15 mouse cellular contexts compared by ENCODE assay signal in the genomic region with DNA sequence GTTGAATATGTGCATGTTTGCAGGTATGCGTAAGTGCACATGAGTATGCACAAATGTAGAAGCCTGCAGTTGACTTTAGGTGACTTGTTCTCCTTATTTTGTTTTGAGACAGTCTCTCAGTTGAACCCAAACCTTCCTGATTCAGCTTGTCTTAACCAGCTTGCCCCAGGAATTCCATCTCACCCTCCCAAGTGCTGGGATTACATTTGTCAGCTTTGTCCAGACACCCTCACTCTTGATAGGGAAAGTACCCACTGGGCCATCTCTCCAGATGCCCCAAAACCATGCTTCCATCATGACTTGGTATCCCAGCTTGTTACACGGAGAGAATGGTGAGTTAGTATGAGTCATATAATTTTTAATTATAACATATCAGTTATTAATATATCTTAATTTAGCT. TPM values are rescaled to one million over a fixed set of nuclear protein-coding genes. Genes with fewer than 3 reads are reported as not detected.
DNase-seq lines count a peak whose midpoint lies in the region; ATAC-seq and TF ChIP-seq lines count a peak whose summit lies in the region.
"Had no signal": no experiment of that assay in that cellular context is flagged by ENCODE, and none has a peak within 500 bp of the region (broad histone marks: within the 10 kb centered on the region; RNA-seq: fewer than 3 reads in every experiment).

No protein-coding gene starts in this region.

- no peak for TF ChIP-seq EP300 in heart, adult 2 months (IDR thresholded peaks at IDR 0.05; ENCODE audit: insufficient read depth, low read depth, low read length)
- TF ChIP-seq EP300 in lung, postnatal 0 days (IDR thresholded peaks at IDR 0.05) = no peak

- no peak for ATAC-seq in kidney, embryonic 15.5 days (replicated peaks; ENCODE audit: low FRiP score)
- ATAC-seq in lung, postnatal 0 days = no peak
- ATAC-seq: midbrain, embryonic 15.5 days had no signal

- peak overlapping the region; percentile 70 for H3K27ac ChIP-seq in heart, adult 2 months
- H3K27ac ChIP-seq in kidney, embryonic 15.5 days = peak overlapping the region; percentile 85
- H3K27ac ChIP-seq in lung, postnatal 0 days (ENCODE audit: low read length) = peak overlapping the region; percentile 87
- H3K27ac ChIP-seq: embryonic facial prominence, embryonic 12.5 days; hindbrain, embryonic 12.5 days; midbrain, embryonic 15.5 days had no signal

- 68% methylated on average over 2 of the region's 2 CpGs for WGBS in heart, adult 2 months
- 87% methylated on average over 2 of the region's 2 CpGs for WGBS in kidney, embryonic 15.5 days
- 64% methylated on average over 2 of the region's 2 CpGs for WGBS in lung, postnatal 0 days

- H3K4me2 ChIP-seq in kidney, embryonic 15.5 days = no peak overlapping the region
- H3K4me2 ChIP-seq in lung, postnatal 0 days (replicated peaks; ENCODE audit: low read depth, low read length) = no peak overlapping the region
- peak overlapping the region; percentile 48 for H3K4me2 ChIP-seq in myocyte (ENCODE audit: low read depth)
- H3K4me2 ChIP-seq: embryonic facial prominence, embryonic 12.5 days; hindbrain, embryonic 12.5 days; limb, embryonic 15.5 days; midbrain, embryonic 15.5 days had no signal

- TF ChIP-seq CTCF in heart, adult 2 months (IDR thresholded peaks at IDR 0.05) = no peak
- TF ChIP-seq CTCF in lung, postnatal 0 days (IDR thresholded peaks at IDR 0.05) = no peak

- H3K27me3 ChIP-seq in heart, adult 2 months (ENCODE audit: control insufficient read depth, insufficient read depth, low read length) = no peaks in the 10 kb centered on the region
- H3K27me3 ChIP-seq in kidney, embryonic 15.5 days = no peaks in the 10 kb centered on the region
- no peaks in the 10 kb centered on the region for H3K27me3 ChIP-seq in lung, postnatal 0 days (replicated peaks; ENCODE audit: insufficient read depth, low read length)
- no peaks in the 10 kb centered on the region for H3K27me3 ChIP-seq in myocyte (ENCODE audit: control insufficient read depth, insufficient read depth, insufficient read length)
- H3K27me3 ChIP-seq: embryonic facial prominence, embryonic 12.5 days; hindbrain, embryonic 12.5 days; limb, embryonic 15.5 days; midbrain, embryonic 15.5 days; Patski had no signal

- H3K9ac ChIP-seq in heart, adult 2 months (ENCODE audit: low read depth, low read length) = no peak overlapping the region
- H3K9ac ChIP-seq in kidney, embryonic 15.5 days = no peak overlapping the region
- no peak overlapping the region for H3K9ac ChIP-seq in lung, postnatal 0 days (replicated peaks; ENCODE audit: low read depth)
- H3K9ac ChIP-seq: embryonic facial prominence, embryonic 12.5 days; hindbrain, embryonic 12.5 days; limb, embryonic 15.5 days; midbrain, embryonic 15.5 days had no signal

- H3K4me1 ChIP-seq in heart, adult 2 months (ENCODE audit: control insufficient read depth, insufficient read depth, low read length) = peaks cover 23% of the 10 kb centered on the region
- peaks cover 55% of the 10 kb centered on the region for H3K4me1 ChIP-seq in kidney, embryonic 15.5 days
- H3K4me1 ChIP-seq in lung, postnatal 0 days (ENCODE audit: insufficient read depth, low read depth, low read length) = peaks cover 37% of the 10 kb centered on the region

- DNase-seq in heart, adult 2 months = no peak
- no peak for DNase-seq in heart, postnatal 14 days
- no peak for DNase-seq in kidney, adult 18-20 months
- DNase-seq in lung, postnatal 0 days (ENCODE audit: low spot score) = no peak
- no peak for DNase-seq in lung, postnatal 4 days
- no peak for DNase-seq in cerebellum, adult 18-20 months
- DNase-seq: right cerebral cortex, postnatal 14 days; thymus, adult 18-20 months had no signal

- no peak overlapping the region for H3K4me3 ChIP-seq in heart, adult 2 months
- H3K4me3 ChIP-seq in kidney, embryonic 15.5 days (replicated peaks) = no peak overlapping the region
- no peak overlapping the region for H3K4me3 ChIP-seq in lung, postnatal 0 days (ENCODE audit: low read depth, low read length)
- H3K4me3 ChIP-seq in myocyte = no peak overlapping the region
- H3K4me3 ChIP-seq: embryonic facial prominence, embryonic 12.5 days; hindbrain, embryonic 12.5 days; limb, embryonic 15.5 days; midbrain, embryonic 15.5 days had no signal

- H3ac ChIP-seq in myocyte (ENCODE audit: control insufficient read depth, insufficient read length) = no peak overlapping the region

- intact Hi-C loops in heart, adult 2 months (cut with DNase I) = no loop called here
- intact Hi-C loops in heart, postnatal 14 days (cut with DNase I) = loop anchor here (5.0 kb wide), 1 partner anchor 41 kb away; no protein-coding TSS in a partner anchor

- H3K79me2 ChIP-seq in heart, adult 2 months (replicated peaks; ENCODE audit: control insufficient read depth, insufficient read depth, low read length) = no peaks in the 10 kb centered on the region
- H3K79me2 ChIP-seq in myocyte (ENCODE audit: control insufficient read depth, insufficient read depth) = peaks cover 13% of the 10 kb centered on the region

- H3K36me3 ChIP-seq in heart, adult 2 months (ENCODE audit: control insufficient read depth, insufficient read depth, low read length) = peaks cover 20% of the 10 kb centered on the region
- peaks cover 5% of the 10 kb centered on the region for H3K36me3 ChIP-seq in kidney, embryonic 15.5 days
- no peaks in the 10 kb centered on the region for H3K36me3 ChIP-seq in lung, postnatal 0 days (ENCODE audit: insufficient read depth, low read length)
- no peaks in the 10 kb centered on the region for H3K36me3 ChIP-seq in myocyte (ENCODE audit: control insufficient read depth, insufficient read depth)
- H3K36me3 ChIP-seq: midbrain, embryonic 15.5 days had no signal

- TF ChIP-seq POLR2A in heart, adult 2 months (IDR thresholded peaks at IDR 0.05; ENCODE audit: insufficient read depth, low read depth, low read length) = no peak
- no peak for TF ChIP-seq POLR2A in myocyte (IDR thresholded peaks at IDR 0.05; ENCODE audit: insufficient read length, low read depth)

- H3K9me3 ChIP-seq in kidney, embryonic 15.5 days (replicated peaks) = no peaks in the 10 kb centered on the region
- no peaks in the 10 kb centered on the region for H3K9me3 ChIP-seq in lung, postnatal 0 days (ENCODE audit: low read length)
- H3K9me3 ChIP-seq: embryonic facial prominence, embryonic 12.5 days; hindbrain, embryonic 12.5 days; limb, embryonic 15.5 days; midbrain, embryonic 15.5 days had no signal

TF ChIP-seq in myocyte, 11 proteins besides CTCF, POLR2A, EP300 and RAD21:
- no peak for TF ChIP-seq MYOG (IDR thresholded peaks at IDR 0.05; ENCODE audit: control insufficient read depth in 1 of 3, insufficient read depth in 1 of 3, insufficient read length in 2 of 3, low read depth in 2 of 3)
- no peak for TF ChIP-seq MYOD1 (IDR thresholded peaks at IDR 0.05; ENCODE audit: control insufficient read depth in 1 of 3, insufficient read length in 2 of 3, low read depth in 2 of 3)
- TF ChIP-seq SRF (IDR thresholded peaks at IDR 0.05; ENCODE audit: control insufficient read depth, insufficient read length, low read depth) = no peak
- no peak for TF ChIP-seq USF1 (IDR thresholded peaks at IDR 0.05; ENCODE audit: low read depth)
- TF ChIP-seq POLR2AphosphoS2 (IDR thresholded peaks at IDR 0.05; ENCODE audit: insufficient read length, low read depth) = no peak

RNA-seq across cellular contexts. Expression of a gene that starts 44.6 kb away (rescaled TPM):
- 10 to 100 TPM; 18.0 to 19.4 TPM for total RNA-seq in heart, adult 2 months (2021)
- polyA plus RNA-seq in heart, adult 2 months (2012; rRNA removed) = 18.6 and 29.0 TPM in 2 replicates
- 10 to 100 TPM; 27.5 to 28.8 TPM for total RNA-seq in heart, postnatal 14 days (2021)
- 58.0 and 64.0 TPM in 2 replicates for polyA plus RNA-seq in kidney, embryonic 15.5 days (2015; fragmentation: Nextera tagmentation; extraction: Ambion mirVana)
- polyA plus RNA-seq in lung, postnatal 0 days (2015; fragmentation: Nextera tagmentation; extraction: Ambion mirVana) = 22.2 and 25.6 TPM in 2 replicates
- 13.8 TPM for polyA plus RNA-seq in myocyte (2012; fragmentation: generic; extraction: Trizol)

RNA-seq across cellular contexts. Expression of a gene that starts 45.2 kb away (rescaled TPM):
- total RNA-seq in heart, adult 2 months (2021) = 10 to 100 TPM; 37.5 to 37.8 TPM
- polyA plus RNA-seq in heart, adult 2 months (2012; rRNA removed) = 10.4 and 19.2 TPM in 2 replicates
- total RNA-seq in heart, postnatal 14 days (2021) = 10 to 100 TPM; 41.7 to 44.5 TPM
- polyA plus RNA-seq in kidney, embryonic 15.5 days (2015; fragmentation: Nextera tagmentation; extraction: Ambion mirVana) = 14.8 and 17.5 TPM in 2 replicates
- 19.2 and 21.9 TPM in 2 replicates for polyA plus RNA-seq in lung, postnatal 0 days (2015; fragmentation: Nextera tagmentation; extraction: Ambion mirVana)
- 13.3 TPM for polyA plus RNA-seq in myocyte (2012; fragmentation: generic; extraction: Trizol)
